Mouse (Mus musculus): ENCODE results near the gene D130043K22Rik.

Gene D130043K22Rik

GRCm38 (mm10) chr13:24844983-24845955, at the start of gene D130043K22Rik:
Gene D130043K22Rik, plus strand, starts transcription at chr13:24845135.
- DNase-seq (ENCODE audit: extremely low spot score, low read depth, low spot score), result no peak

- no peak for DNase-seq (ENCODE audit: extremely low spot score, low read depth, low spot score)
These were observed 46.2 kb upstream of the D130043K22Rik start for GRCm38 (mm10) chr13:24798686-24799085.

GRCm38 (mm10) chr13:24799378-24799777, 45.6 kb upstream of the D130043K22Rik start:
- DNase-seq (ENCODE audit: extremely low spot score, low read depth, low spot score), result no peak

GRCm38 (mm10) chr13:24799925-24800673, 44.8 kb upstream of the D130043K22Rik start:
- DNase-seq (ENCODE audit: extremely low spot score, low read depth, low spot score), result peak; percentile 44

GRCm38 (mm10) chr13:24800674-24801307, 44.1 kb upstream of the D130043K22Rik start:
- DNase-seq (ENCODE audit: extremely low spot score, low read depth, low spot score), result peak; percentile 95

GRCm38 (mm10) chr13:24801308-24801921, 43.5 kb upstream of the D130043K22Rik start, which contains the start of gene BC005537:
Gene BC005537, plus strand, starts transcription at chr13:24801657.
- no peak for DNase-seq (ENCODE audit: extremely low spot score, low read depth, low spot score)

GRCm38 (mm10) chr13:24802131-24802691, 42.7 kb upstream of the D130043K22Rik start:
- DNase-seq (ENCODE audit: extremely low spot score, low read depth, low spot score), result no peak

- DNase-seq (ENCODE audit: extremely low spot score, low read depth, low spot score), result no peak
These were observed 41.7 kb upstream of the D130043K22Rik start for GRCm38 (mm10) chr13:24803196-24803595.

- no peak for DNase-seq (ENCODE audit: extremely low spot score, low read depth, low spot score)
These were observed 38.9 kb upstream of the D130043K22Rik start for GRCm38 (mm10) chr13:24806079-24806478.

- no peak for DNase-seq (ENCODE audit: extremely low spot score, low read depth, low spot score)
These were observed 32.4 kb upstream of the D130043K22Rik start for GRCm38 (mm10) chr13:24812521-24812920.

- DNase-seq (ENCODE audit: extremely low spot score, low read depth, low spot score), result no peak
These were observed 30.3 kb upstream of the D130043K22Rik start for GRCm38 (mm10) chr13:24814616-24815015.

- no peak for DNase-seq (ENCODE audit: extremely low spot score, low read depth, low spot score)
These were observed 28.5 kb upstream of the D130043K22Rik start for GRCm38 (mm10) chr13:24816125-24817092.

GRCm38 (mm10) chr13:24819931-24820330, 25.0 kb upstream of the D130043K22Rik start:
- DNase-seq (ENCODE audit: extremely low spot score, low read depth, low spot score), result no peak

- no peak for DNase-seq (ENCODE audit: extremely low spot score, low read depth, low spot score)
These were observed 22.1 kb upstream of the D130043K22Rik start for GRCm38 (mm10) chr13:24822663-24823343.

GRCm38 (mm10) chr13:24824647-24825046, 20.3 kb upstream of the D130043K22Rik start:
- DNase-seq (ENCODE audit: extremely low spot score, low read depth, low spot score), result no peak

GRCm38 (mm10) chr13:24825587-24825986, 19.3 kb upstream of the D130043K22Rik start:
- DNase-seq (ENCODE audit: extremely low spot score, low read depth, low spot score), result no peak

- no peak for DNase-seq (ENCODE audit: extremely low spot score, low read depth, low spot score)
These were observed 18.8 kb upstream of the D130043K22Rik start for GRCm38 (mm10) chr13:24826116-24826515.

GRCm38 (mm10) chr13:24830756-24831352, 14.1 kb upstream of the D130043K22Rik start:
- DNase-seq (ENCODE audit: extremely low spot score, low read depth, low spot score), result peak; percentile 26

Measured in hindlimb bud, embryonic 11.5 days (tissue).